Mouse (Mus musculus): ENCODE measurements around the gene Olfr549. TPM values are rescaled to one million over a fixed set of nuclear protein-coding genes. Genes with fewer than 3 reads are reported as not detected.

The Olfr549 gene
- polyA plus RNA-seq, 1 experiment, result not detected

DNA sequence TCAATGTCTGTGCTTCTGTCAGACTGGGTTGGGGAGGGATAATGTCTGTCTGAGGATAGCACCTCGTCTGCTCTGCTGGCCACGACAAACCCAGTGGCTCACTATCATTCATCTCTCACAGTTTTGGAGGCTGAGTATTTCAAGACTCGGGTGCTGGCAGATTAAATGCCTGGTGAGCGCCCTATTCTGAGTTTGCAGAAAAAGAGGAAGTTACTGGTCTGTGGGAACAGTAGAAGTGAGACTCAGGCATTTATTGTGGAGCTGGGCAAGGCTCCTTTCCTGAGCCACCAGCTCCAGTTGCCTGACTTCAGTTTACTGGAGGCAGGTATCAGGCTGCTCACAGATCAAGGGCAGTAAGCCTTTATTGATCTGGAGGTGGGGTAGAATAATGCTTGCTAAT, 35.5 kb upstream of the Olfr549 start:
- Histone ChIP-seq H3K4me3 (replicated peaks; ENCODE audit: control insufficient read depth, low read depth, low read length) (no peak overlapping the region), H3K27ac (ENCODE audit: control insufficient read depth, insufficient read depth, low read depth, low read length, poor library complexity) (no peak overlapping the region), H3K4me1 (ENCODE audit: control insufficient read depth, insufficient read depth, low read length) (no peaks in the 10 kb centered on the region; the same call in 1 of the 2 replicates)
- 1% methylated on average over 4 of the region's 4 CpGs for WGBS
- TF ChIP-seq POLR2A (IDR thresholded peaks at IDR 0.05; ENCODE audit: borderline replicate concordance, control insufficient read depth, low read depth, low read length) (no peak), CTCF (IDR thresholded peaks at IDR 0.05; ENCODE audit: control insufficient read depth, insufficient read depth, low read length) (no peak)

DNA sequence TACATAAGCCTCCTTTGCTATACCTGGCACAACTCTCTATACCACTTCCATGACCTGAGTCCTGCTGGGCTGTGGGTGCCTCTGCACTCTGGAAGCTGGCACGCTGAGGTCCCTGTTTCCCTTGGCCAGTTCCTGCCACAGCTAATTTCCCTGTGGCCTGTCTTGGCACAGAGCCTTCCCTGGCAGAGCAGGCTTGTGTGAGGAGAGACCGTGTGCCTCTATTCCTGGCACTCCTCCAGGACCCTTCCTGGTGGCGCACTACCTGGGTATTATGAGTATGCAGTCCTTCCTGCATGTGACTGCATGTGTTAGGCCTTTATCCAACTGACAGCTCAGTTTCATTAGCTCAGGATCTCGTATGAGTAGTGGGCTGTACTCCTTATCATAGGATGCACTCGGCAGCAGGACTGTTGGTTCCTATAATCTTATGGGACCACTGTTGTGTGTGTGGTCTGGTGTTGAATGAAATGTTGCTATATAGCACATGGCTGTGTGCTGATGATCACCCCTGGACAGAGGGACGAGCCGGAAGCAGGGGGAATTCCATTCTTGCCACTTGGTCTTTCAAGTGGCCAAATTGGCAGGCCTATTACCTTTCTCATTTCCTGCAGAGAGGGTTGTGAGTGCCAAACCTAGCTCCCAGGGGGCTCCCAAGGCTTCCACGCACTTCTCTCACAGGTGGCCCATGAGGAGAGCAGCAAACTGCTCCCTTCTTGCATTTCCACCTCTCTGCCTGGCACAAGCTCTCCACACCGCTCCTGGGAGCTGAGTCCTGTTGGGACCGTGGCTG, 33.2 kb upstream of the Olfr549 start:
- TF ChIP-seq POLR2A (IDR thresholded peaks at IDR 0.05; ENCODE audit: borderline replicate concordance, control insufficient read depth, low read depth, low read length), result no peak
- TF ChIP-seq CTCF (IDR thresholded peaks at IDR 0.05; ENCODE audit: control insufficient read depth, insufficient read depth, low read length), result no peak
- no peaks in the 10 kb centered on the region; the same call in 1 of the 2 replicates for H3K4me1 ChIP-seq (ENCODE audit: control insufficient read depth, insufficient read depth, low read length)
- H3K4me3 ChIP-seq (replicated peaks; ENCODE audit: control insufficient read depth, low read depth, low read length), result no peak overlapping the region
- 45% methylated on average over 10 of the region's 10 CpGs for WGBS
- no peak overlapping the region; the same call in 1 of the 2 replicates for H3K27ac ChIP-seq (ENCODE audit: control insufficient read depth, insufficient read depth, low read depth, low read length, poor library complexity)

DNA sequence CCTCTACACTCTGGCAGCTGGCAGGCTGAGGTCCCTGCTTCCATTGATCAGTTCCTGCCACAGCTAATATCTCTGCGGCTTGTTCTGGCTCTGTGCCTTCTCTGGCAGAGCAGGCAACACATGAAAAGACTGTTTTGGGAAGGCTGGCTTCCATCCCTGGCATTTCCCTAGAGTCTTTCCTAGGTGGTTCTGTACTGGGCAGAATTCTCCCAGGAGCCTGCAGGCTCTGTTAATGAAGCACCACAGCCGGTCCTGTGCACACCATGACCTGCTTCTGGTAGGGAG, 32.7 kb upstream of the Olfr549 start:
- Histone ChIP-seq H3K4me3 (replicated peaks; ENCODE audit: control insufficient read depth, low read depth, low read length) (no peak overlapping the region), H3K27ac (ENCODE audit: control insufficient read depth, insufficient read depth, low read depth, low read length, poor library complexity) (no peak overlapping the region; the same call in 1 of the 2 replicates), H3K4me1 (ENCODE audit: control insufficient read depth, insufficient read depth, low read length) (no peaks in the 10 kb centered on the region; the same call in 1 of the 2 replicates)
- WGBS, result 80% methylated on average over 2 of the region's 2 CpGs
- TF ChIP-seq POLR2A (IDR thresholded peaks at IDR 0.05; ENCODE audit: borderline replicate concordance, control insufficient read depth, low read depth, low read length) (no peak), CTCF (IDR thresholded peaks at IDR 0.05; ENCODE audit: control insufficient read depth, insufficient read depth, low read length) (no peak)

DNA sequence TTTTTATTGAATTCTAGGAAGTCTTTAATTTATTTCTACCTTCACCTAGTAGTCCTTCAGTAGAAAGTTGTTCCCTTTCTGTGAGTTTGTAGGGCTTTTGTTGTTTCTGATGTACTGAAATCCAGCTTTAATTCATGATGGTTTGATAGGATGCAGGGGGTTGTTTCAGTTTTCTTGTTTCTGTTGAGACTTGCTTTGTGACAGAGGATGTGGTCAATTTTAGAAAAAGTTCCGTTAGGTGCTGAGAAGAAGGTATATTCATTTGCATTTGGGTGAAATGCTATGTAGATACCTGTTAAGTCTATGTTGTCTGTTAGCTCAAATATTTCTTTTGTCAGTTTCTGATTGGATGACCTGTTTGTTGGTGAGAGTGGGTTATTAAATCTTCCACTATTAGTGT, 20.6 kb upstream of the Olfr549 start:
- Histone ChIP-seq H3K4me1 (ENCODE audit: control insufficient read depth, insufficient read depth, low read length) (no peaks in the 10 kb centered on the region), H3K4me3 (replicated peaks; ENCODE audit: control insufficient read depth, low read depth, low read length) (no peak overlapping the region), H3K27ac (ENCODE audit: control insufficient read depth, insufficient read depth, low read depth, low read length, poor library complexity) (no peak overlapping the region)
- TF ChIP-seq POLR2A (IDR thresholded peaks at IDR 0.05; ENCODE audit: borderline replicate concordance, control insufficient read depth, low read depth, low read length), result no peak
- TF ChIP-seq CTCF (IDR thresholded peaks at IDR 0.05; ENCODE audit: control insufficient read depth, insufficient read depth, low read length), result no peak
- 61% methylated on average over 1 of the region's 1 CpGs for WGBS

DNA sequence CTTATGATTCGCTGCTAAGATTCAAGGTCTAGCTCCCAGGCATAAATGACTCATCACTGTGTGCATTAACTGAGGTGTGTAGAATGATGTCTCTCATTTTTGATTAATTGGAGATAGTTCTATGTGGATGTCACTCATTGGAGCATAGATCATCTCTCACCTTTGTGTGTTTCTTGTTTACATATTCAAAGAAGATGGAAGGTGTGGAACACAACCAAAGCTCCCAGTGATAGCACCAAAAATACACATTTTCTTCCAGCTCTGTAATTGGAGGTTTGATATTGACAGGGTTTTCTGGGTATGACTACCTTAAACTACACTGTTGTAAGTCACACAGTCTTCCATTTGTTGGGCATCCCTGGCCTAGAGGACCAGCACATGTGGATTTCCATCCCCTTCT, 15.2 kb upstream of the Olfr549 start, which contains the start of gene Olfr547:
Olfr547 (plus strand) TSS at position 301 of the 400 bp plus-strand sequence.
- Histone ChIP-seq H3K4me1 (ENCODE audit: control insufficient read depth, insufficient read depth, low read length) (no peaks in the 10 kb centered on the region), H3K27ac (ENCODE audit: control insufficient read depth, insufficient read depth, low read depth, low read length, poor library complexity) (no peak within 1 kb of the TSS), H3K4me3 (replicated peaks; ENCODE audit: control insufficient read depth, low read depth, low read length) (no peak within 1 kb of the TSS)
- 72% methylated on average over 1 of the region's 1 CpGs for WGBS
- TF ChIP-seq CTCF (IDR thresholded peaks at IDR 0.05; ENCODE audit: control insufficient read depth, insufficient read depth, low read length) (no peak), POLR2A (IDR thresholded peaks at IDR 0.05; ENCODE audit: borderline replicate concordance, control insufficient read depth, low read depth, low read length) (no peak)

DNA sequence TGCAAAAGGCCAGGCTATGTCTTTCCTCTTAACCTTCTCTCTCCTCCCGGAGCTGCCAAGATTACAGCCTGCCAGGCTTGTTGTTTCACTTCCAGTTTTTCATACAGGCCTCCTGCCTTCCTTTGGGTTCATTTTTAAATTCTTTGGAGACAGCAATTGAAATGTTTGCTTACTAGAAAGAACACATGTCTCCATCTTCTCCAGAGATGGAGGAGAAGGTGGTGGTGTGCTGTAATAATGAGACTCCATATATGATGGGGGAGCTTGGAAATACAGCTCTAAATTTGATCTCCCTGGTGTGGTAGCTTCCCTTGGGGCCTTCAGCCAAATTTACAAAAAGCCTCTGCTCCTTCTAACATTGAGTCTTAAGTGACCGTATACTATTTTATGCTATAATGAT, 9.1 kb upstream of the Olfr549 start, which contains the start of gene Olfr548-ps1:
Olfr548-ps1 (plus strand) TSS at position 301 of the 400 bp plus-strand sequence.
- TF ChIP-seq POLR2A (IDR thresholded peaks at IDR 0.05; ENCODE audit: borderline replicate concordance, control insufficient read depth, low read depth, low read length) (no peak), CTCF (IDR thresholded peaks at IDR 0.05; ENCODE audit: control insufficient read depth, insufficient read depth, low read length) (no peak)
- H3K27ac ChIP-seq (ENCODE audit: control insufficient read depth, insufficient read depth, low read depth, low read length, poor library complexity), result no peak within 1 kb of the TSS
- WGBS, result 65% methylated on average over 2 of the region's 2 CpGs
- no peak within 1 kb of the TSS for H3K4me3 ChIP-seq (replicated peaks; ENCODE audit: control insufficient read depth, low read depth, low read length)
- no peaks in the 10 kb centered on the region for H3K4me1 ChIP-seq (ENCODE audit: control insufficient read depth, insufficient read depth, low read length)

DNA sequence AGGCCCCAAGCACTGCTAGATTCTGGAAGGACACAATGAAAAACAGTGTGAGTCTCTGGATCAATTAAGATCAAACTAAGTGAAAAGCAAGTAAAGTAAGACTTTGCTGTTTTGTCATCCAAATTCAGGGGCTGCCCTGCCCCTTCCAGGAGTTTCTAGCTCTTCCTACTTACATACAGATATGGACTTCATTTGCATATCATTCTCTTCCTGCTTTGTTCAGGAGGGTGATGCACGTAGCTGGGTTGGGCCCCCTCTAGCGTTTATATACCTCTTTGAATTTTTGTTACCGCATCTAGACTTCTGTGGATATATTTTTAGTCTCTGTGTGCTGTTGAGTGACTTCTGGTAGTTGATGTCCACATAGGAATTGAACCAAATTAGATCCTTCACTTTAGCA, 8.4 kb upstream of the Olfr549 start:
- no peak overlapping the region for H3K27ac ChIP-seq (ENCODE audit: control insufficient read depth, insufficient read depth, low read depth, low read length, poor library complexity)
- H3K4me1 ChIP-seq (ENCODE audit: control insufficient read depth, insufficient read depth, low read length), result no peaks in the 10 kb centered on the region
- H3K4me3 ChIP-seq (replicated peaks; ENCODE audit: control insufficient read depth, low read depth, low read length), result no peak overlapping the region
- TF ChIP-seq CTCF (IDR thresholded peaks at IDR 0.05; ENCODE audit: control insufficient read depth, insufficient read depth, low read length), result no peak
- 56% methylated on average over 3 of the region's 3 CpGs for WGBS

DNA sequence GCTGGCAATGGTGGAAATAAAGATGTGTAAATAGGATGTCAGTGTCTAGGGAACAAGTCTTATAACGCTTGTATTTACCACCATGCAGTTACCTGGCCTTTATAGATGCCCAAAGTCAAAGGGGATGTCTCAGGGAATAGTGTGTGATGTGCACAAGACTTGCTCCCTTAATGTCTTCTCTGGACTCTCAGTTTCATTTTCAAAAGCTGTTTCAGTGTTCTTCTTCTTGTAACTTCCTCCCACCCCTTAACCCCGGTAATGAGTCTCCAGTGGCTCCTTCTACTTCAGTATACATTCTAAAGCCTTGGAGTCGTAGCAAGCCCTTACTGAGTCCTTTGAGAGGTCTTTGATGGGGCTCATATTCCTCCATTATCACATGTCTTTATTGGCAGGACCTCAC, 3.6 kb downstream of the Olfr549 start:
- no peak overlapping the region for H3K4me3 ChIP-seq (replicated peaks; ENCODE audit: control insufficient read depth, low read depth, low read length)
- WGBS, result 33% methylated on average over 3 of the region's 3 CpGs
- TF ChIP-seq CTCF (IDR thresholded peaks at IDR 0.05; ENCODE audit: control insufficient read depth, insufficient read depth, low read length) (no peak), POLR2A (IDR thresholded peaks at IDR 0.05; ENCODE audit: borderline replicate concordance, control insufficient read depth, low read depth, low read length) (no peak)
- H3K27ac ChIP-seq (ENCODE audit: control insufficient read depth, insufficient read depth, low read depth, low read length, poor library complexity), result no peak overlapping the region
- H3K4me1 ChIP-seq (ENCODE audit: control insufficient read depth, insufficient read depth, low read length), result no peaks in the 10 kb centered on the region; the same call in 1 of the 2 replicates
